Mouse (Mus musculus) layer of hippocampus, postnatal 25 days (tissue): ENCODE data around the gene Ghrl. TPM values are rescaled to one million over a fixed set of nuclear protein-coding genes. Genes with fewer than 3 reads are reported as not detected.

Experiments used
- DNase-seq, 2 experiments: peaks; one replicate each; pipeline ENCODE4 v3.0.0; 2022; ENCODE audit warnings: mixed read lengths in 2 of 2, low spot score in 1 of 2; ENCODE audit errors: extremely low spot score in 1 of 2
- total RNA-seq, 2 experiments: library from RNA; stranded (reverse); gene quantifications; 2 replicates each; pipeline ENCODE4 v1.2.3; 2021

Gene Ghrl
- total RNA-seq, 2 experiments from 2014 or later, result 0.57 TPM; not detected in 1

- no peak for DNase-seq
Measured at GRCm38 (mm10) chr6:113697222-113698205, 22.2 kb downstream of the Ghrl start.

- peak; percentile 76 to 82 for DNase-seq
Measured at GRCm38 (mm10) chr6:113696582-113697221, 23.0 kb downstream of the Ghrl start, which contains the start of gene Tatdn2. Gene Tatdn2 (plus strand): TSS chr6:113697050.

DNA sequence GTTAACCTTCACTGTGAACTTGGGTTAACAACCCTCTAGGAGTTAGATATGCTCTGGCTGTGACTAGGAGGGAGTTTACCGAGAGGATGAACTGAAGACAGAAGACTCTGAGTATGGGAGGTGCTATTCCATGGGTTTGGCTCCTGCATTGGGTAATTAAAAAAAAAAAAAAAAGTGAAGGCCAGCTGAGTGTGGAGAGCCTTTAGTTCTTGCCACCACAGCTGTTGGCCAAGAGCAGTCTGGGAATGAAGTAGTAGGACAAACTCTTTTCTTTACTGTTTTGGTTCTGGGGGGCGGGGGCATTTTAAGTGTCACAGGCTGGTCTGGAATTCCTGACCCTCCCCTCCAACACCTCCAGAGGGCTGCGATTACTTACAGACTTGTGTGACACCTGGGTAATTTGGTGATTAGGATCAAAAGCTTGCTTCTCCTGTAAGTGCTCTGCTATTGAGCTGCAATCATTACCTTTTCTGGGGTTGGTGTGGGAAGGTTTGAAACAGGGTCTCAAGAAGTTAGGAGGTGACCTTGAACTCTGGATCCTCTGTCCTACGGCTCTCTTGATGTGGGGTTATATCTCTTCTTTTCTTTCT, 23.8 kb downstream of the Ghrl start:
- DNase-seq, result no peak

DNA sequence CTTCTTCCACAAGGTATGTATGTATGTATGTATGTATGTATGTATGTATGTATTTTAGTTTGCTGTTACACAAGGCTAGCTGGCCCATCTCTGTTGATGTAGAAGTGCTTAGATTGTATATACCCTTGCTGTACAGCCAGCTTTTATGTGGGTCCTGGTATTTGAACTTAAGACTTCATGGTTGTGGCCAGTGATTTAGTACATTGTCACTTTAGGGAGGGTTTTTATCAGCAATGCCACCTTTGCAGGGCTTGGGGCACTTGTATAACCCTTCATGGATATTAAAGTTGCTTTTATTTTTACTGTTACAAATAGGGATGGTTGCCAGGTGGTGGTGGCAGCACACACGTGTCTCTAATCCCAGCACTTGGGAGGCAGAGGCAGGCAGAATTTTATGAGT, 24.5 kb downstream of the Ghrl start:
- no peak for DNase-seq

- DNase-seq, result no peak
Measured at GRCm38 (mm10) chr6:113693377-113693776, 26.3 kb downstream of the Ghrl start.

GRCm38 (mm10) chr6:113692661-113693133, 27.0 kb downstream of the Ghrl start:
- no peak for DNase-seq

GRCm38 (mm10) chr6:113691084-113691462, 28.6 kb downstream of the Ghrl start:
- no peak for DNase-seq

- no peak for DNase-seq
Measured at GRCm38 (mm10) chr6:113690400-113691083, 29.1 kb downstream of the Ghrl start.

DNA sequence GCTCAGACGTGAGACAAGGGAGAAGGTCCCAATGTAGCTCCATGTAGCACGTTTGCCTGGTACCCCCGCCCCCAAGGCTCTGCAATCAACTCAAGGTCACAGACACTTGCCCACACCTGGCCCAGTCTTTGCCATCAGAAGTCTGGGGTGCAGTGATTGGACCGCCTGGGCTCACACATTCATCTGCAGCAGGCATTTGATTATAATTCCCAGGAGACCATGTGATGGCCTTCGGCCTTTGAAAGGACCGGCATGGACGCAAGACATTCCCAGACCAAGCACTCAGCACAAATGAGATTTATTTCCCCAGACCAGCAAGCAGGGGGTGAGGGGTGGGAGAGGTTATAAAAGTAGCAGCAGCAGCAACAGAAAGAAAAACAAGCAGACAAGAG, 29.7 kb downstream of the Ghrl start:
- no peak for DNase-seq

DNA sequence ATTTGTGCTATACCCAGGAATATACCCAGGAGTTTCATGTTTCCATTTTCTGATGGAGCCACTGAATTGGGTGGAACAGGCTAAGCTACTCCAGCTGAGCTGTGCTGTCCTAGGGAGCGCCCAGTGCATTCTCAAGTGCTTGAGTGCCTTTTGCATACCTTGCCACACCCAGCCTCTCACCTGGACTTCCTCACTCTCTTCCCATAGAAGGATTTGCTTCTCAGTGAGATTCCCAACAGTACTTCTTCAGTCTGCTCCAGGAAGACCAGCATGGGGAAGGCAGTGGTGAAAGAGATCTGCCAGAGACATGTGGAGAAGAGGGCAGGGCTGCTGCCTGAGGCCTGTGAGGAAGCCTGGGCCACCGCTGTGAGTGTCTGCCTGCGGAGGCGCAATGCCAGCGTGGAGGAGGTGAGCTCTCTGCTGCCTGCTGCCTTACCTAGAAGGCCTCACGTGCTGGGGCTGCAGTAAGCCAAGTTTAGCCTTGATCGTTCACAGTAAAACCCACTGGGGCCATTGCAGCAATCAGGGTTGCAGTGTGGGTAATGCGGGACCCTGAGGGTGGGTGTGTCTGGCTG, 33.0 kb downstream of the Ghrl start:
- DNase-seq, result no peak

DNA sequence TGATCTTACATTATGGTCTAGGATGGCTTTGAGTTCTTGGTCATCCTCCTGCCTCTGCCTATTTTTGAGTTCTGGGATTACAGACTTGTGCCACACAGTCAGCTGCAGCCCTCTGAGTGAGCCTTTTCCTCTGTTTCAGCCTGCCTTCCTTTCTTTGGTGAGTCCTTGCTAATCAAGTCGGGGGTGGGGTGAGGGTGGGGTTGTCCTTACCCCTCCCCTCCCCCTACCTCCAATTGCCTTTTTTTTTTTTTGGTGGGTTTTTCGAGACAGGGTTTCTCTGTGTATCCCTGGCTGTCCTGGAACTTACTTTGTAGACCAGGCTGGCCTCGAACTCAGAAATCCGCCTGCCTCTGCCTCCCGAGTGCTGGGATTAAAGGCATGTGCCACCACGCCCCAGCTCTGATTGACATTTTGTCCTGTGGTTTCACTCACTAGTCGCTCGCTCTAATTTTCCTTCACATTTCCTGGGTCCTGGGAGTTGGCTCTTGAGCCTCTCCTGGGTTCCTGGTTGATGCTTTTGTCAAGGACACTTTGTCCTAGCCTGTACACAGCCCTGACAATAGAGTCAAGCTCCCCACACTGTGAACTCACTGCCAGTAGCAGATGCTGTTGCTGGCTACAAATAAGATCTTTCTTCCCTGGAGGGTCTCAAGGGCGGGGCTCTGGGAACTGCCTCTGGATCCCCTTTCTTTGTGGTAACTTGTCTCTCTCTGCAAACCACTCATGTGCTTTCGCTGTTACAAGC, 36.4 kb downstream of the Ghrl start:
- DNase-seq, result no peak

DNA sequence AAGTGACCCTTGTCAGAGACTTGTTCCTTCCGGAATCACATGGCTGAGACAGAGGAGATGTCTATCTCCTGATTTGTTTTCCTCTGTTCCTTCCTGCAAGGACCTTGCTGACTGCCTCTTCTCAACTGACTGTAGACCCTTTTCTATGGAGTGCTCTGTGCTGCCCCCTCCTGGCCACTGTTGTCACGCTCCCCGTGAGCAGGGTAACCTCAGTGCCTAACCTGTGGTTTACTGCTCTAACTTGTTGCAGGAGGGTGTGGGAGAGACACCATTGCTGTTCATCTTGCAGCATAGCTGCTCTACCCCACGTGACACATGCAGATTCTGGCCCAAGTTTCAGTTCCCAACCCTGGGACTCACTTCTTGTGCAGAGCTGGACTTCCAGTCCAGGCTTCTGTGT, 38.4 kb downstream of the Ghrl start:
- DNase-seq, result peak; percentile 72 to 91

GRCm38 (mm10) chr6:113679993-113680566, 39.6 kb downstream of the Ghrl start:
- DNase-seq, result no peak

GRCm38 (mm10) chr6:113678246-113679012, 41.3 kb downstream of the Ghrl start:
- DNase-seq, result no peak

- DNase-seq, result no peak
Measured at GRCm38 (mm10) chr6:113677070-113677734, 42.5 kb downstream of the Ghrl start.

GRCm38 (mm10) chr6:113675991-113676390, 43.7 kb downstream of the Ghrl start:
- no peak for DNase-seq

GRCm38 (mm10) chr6:113675234-113675633, 44.4 kb downstream of the Ghrl start:
- no peak for DNase-seq

GRCm38 (mm10) chr6:113672989-113673388, 46.7 kb downstream of the Ghrl start:
- DNase-seq, result no peak
